Mouse (Mus musculus): ENCODE measurements at regions not wholly inside any gene's neighbourhood (a gene's known extent, or its start where the extent isn't known, plus 50 kb on each side); places are given as distances from the start of the nearest gene placed in this dataset.

GRCm38 (mm10) chr5:4499036-4499435 lies 258.8 kb downstream of the Fzd1 start:
- no peak for DNase-seq (ENCODE audit: low read depth, low spot score)

GRCm38 (mm10) chr5:4498425-4498824 lies 259.4 kb downstream of the Fzd1 start:
- no peak for DNase-seq (ENCODE audit: low read depth, low spot score)

- DNase-seq (ENCODE audit: low read depth, low spot score) = peak; percentile 50
Observed at GRCm38 (mm10) chr5:4496907-4497200, 261.0 kb downstream of the Fzd1 start.

GRCm38 (mm10) chr5:4496132-4496906 lies 261.5 kb downstream of the Fzd1 start:
- peak; percentile 90 for DNase-seq (ENCODE audit: low read depth, low spot score)

GRCm38 (mm10) chr5:4495482-4495881 lies 262.4 kb downstream of the Fzd1 start:
- no peak for DNase-seq (ENCODE audit: low read depth, low spot score)

GRCm38 (mm10) chr5:4486391-4487132 lies 271.3 kb downstream of the Fzd1 start:
- no peak for DNase-seq (ENCODE audit: low read depth, low spot score)

- DNase-seq (ENCODE audit: low read depth, low spot score) = peak; percentile 70
Observed at GRCm38 (mm10) chr5:4485542-4486390, 272.1 kb downstream of the Fzd1 start.

- no peak for DNase-seq (ENCODE audit: low read depth, low spot score)
Observed at GRCm38 (mm10) chr5:4484780-4485179, 273.1 kb downstream of the Fzd1 start.

GRCm38 (mm10) chr5:4484151-4484550 lies 273.7 kb downstream of the Fzd1 start:
- DNase-seq (ENCODE audit: low read depth, low spot score) = no peak

GRCm38 (mm10) chr5:4474255-4474654 lies 282.1 kb downstream of the Mterf1b start:
- DNase-seq (ENCODE audit: low read depth, low spot score) = no peak
